Mouse (Mus musculus) spleen, postnatal 14 days (tissue): ENCODE results near the gene Shq1.

Experiments used
- DNase-seq, 2 experiments: peaks; one replicate each; pipeline ENCODE4 v3.0.0; 2021 to 2022; ENCODE audit warnings: low spot score in 2 of 2

Shq1 gene

DNA sequence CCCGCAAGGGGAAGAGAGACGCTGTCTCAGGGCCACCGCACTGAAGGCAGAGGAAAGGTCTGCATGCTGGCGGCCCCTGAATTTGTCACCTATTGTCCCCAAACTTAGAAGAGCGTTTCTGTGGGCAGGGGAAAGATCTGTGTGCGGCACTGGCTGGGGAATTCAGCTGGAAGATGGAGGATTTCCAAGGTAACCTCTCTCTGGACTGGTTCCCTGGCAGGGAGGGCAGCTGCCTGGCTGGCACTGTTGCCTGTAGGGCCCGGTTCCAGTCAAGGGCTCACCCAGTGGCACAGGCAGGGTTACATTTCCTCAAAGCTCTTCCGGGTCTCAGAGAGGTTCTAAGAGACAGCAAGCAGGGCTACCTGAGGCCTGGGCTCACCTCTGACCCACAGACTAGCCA, 138.6 kb downstream of the Shq1 start:
- DNase-seq: no peak

- no peak for DNase-seq
Observed at GRCm38 (mm10) chr6:100529673-100530072, 141.3 kb downstream of the Shq1 start.

DNA sequence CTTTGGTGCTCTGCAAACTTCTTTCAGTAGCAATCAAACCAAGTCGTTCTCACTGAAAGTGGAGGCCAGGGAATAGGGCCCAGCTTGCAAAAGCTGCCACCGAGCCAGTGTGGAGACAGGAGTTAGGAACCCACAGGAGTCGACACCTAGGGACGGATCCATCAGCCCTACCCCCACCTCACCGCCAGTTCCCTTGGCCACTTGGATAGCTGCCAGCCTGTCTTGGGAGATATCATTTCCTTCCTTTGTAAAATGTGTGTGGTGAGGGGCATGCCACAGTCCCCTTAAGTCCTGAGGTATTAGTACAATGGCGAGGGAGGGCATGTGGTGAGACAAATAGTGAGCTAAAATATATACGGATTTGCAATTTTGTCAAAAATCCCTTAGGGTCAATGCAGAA, 142.4 kb downstream of the Shq1 start:
- DNase-seq: no peak

DNA sequence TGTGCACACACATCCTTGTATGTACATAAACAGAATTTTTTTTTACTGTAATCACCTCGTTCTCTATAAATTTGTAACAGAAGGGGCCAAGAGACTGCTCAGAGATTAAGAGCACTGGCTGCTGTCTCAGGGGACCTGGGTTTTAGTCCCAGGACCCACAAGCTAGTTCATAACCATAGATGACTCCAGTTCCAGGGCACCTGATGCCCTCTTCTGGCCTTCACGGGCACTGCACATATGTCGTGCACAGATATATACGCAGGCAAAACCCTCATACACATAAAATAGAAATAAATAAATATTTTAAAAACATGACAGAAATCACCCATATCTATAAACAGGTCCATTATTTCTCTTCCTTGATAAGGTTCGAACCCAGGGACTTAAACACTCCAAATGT, 143.0 kb downstream of the Shq1 start:
- no peak for DNase-seq

GRCm38 (mm10) chr6:100527161-100527560, 143.8 kb downstream of the Shq1 start:
- DNase-seq: no peak

DNA sequence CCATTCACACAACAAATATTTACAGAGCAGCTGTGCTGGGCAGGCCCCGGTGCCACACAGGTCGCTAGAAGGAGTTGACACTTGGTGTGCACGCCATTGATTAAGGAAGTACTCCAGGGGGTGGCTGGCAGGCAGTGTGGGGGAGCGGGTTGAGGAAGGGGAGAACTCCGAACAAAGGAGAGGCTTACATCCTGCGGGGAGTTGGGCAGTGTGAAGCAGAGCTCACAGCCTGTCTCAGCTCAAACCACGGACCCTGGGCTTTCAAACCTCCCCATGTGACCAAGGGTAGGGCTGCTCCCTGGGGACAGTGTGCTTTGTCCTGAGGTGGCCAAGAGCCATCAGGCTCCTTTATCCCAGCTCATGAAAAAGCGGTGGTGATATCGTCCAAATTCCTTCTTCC, 144.9 kb downstream of the Shq1 start:
- no peak for DNase-seq

DNA sequence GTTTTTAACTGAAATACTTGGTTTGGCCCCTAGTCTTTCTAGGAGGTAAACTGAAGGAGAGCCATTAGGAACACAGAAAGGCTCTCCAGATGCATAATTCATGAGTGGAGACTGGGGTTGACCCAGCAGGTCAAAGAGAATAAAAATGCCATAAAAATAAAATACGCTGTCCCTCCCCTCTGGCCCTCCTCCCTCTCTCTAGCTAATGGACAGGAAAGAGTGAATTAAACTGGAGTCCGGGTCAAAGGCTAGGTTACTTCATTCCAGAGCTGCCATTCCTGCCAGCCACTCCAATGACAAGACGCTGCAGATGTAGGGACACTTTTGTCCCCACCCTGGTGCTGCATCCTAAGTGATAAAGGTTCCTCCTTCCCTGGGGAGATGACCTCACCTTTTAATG, 145.5 kb downstream of the Shq1 start:
- DNase-seq: no peak

DNA sequence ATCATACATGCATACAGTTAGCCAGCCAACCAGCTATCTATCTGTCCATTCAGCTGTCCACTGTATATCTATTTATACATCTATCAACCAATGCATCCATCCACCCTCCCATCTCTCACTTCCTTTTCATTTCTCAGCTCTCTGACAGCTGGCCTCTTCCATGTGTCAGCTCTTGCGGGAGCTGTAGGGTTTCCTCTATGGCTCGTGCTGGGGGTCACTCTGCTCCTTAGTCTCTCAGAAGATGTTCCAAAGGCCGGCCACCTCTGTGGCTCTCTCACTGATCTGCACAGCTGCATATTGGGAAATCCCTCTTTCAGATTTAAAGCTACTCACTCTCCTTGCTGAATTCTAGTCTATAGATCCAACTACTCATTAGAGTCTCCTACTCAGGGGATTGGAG, 148.5 kb downstream of the Shq1 start:
- DNase-seq: no peak

DNA sequence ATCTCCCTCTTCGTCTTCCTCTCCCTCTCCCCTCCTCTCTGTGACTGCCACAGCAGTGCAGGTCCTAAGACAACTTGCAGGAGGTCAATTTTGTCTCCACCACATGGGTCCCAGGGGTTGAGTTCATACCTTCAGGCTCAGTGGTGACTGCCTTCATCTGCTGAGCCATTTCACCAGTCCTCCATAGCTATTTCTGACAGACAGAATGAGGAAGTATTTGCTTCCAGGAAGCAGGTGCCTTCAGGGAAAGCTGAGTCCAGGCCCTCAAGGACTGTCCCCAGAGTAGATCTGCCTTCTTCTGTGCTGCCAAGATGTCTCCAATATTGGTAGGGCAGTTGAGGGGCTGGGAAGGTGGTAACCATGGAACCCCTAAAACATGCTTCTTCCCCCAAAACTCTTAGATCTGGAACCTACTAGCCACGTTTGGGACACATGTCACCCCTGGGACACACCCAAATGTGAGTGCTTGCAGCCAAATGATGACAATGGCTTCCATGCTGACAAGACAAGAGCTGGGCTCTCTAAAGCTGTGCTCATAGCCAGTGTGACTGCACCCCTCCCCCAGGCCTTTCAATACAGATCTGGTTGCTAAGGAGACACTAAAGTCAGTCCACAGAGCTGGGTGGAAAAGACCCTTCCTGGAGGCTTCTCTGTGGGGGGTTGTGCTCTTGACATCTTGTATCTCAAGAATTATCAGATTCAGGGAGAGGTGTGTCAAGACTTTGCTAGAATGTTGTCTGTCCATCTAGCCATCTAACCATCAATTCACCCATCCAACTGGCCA, 149.2 kb downstream of the Shq1 start:
- DNase-seq: no peak

- DNase-seq: no peak
Observed at GRCm38 (mm10) chr6:100520558-100521099, 150.3 kb downstream of the Shq1 start.

DNA sequence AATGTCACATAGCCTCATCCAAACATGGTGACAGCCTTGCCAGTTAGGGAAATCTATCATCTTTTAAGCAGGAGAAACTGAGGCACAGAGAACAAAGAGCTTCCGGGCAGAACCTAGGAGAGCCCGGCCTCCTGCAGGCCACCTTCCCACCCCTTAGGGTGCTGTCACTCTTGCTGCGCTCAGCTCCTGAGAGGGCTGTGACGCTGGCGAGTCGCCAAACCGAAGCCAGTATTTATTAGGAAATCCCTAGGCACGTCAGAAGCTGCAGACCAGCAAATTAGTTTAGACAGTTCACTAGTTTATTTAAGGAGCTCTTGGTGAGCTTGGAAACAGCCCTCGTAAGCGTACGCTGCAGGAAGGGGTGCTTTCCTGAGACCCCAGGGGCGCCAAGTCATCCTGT, 151.1 kb downstream of the Shq1 start:
- no peak for DNase-seq
